Mouse (Mus musculus) megakaryocyte, embryonic 14.5 days (primary cell): ENCODE data around the gene Gm5134.

ENCODE experiments used
- FLI1 ChIP-seq: IDR thresholded peaks from 2 replicates; pipeline ENCODE4 v1.6.1; 2012; ENCODE audit warnings: low read length, inconsistent platforms, mixed read lengths
- GATA1 ChIP-seq: IDR thresholded peaks from 3 replicates; pipeline ENCODE4 v1.6.1; 2012; ENCODE audit warnings: mixed read lengths, low read length, inconsistent platforms, borderline replicate concordance

DNA sequence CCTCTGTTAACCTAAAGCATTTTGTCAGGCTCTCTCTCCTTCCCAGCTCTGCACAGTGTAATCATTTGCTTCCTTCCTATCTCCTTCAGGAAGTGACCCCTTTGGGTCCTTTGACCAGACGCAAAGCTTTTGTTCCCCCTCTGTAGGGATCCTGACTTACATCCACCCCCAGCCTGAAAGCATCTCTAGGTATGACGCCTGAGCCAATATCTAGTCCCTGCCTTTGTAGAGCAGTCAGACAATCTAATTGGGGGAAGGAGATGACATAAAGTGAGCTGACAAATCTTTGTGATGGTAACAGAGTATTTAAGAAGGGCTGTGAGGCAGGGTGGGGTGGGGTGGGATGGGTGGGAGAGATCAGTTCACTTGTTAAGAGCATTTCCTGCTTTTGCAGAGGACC lies 48.3 kb downstream of the Gm5134 start:
- TF ChIP-seq GATA1 (no peak), FLI1 (no peak)
